Comparison of ENCODE assay signal across 8 mouse cellular contexts in the genomic region with DNA sequence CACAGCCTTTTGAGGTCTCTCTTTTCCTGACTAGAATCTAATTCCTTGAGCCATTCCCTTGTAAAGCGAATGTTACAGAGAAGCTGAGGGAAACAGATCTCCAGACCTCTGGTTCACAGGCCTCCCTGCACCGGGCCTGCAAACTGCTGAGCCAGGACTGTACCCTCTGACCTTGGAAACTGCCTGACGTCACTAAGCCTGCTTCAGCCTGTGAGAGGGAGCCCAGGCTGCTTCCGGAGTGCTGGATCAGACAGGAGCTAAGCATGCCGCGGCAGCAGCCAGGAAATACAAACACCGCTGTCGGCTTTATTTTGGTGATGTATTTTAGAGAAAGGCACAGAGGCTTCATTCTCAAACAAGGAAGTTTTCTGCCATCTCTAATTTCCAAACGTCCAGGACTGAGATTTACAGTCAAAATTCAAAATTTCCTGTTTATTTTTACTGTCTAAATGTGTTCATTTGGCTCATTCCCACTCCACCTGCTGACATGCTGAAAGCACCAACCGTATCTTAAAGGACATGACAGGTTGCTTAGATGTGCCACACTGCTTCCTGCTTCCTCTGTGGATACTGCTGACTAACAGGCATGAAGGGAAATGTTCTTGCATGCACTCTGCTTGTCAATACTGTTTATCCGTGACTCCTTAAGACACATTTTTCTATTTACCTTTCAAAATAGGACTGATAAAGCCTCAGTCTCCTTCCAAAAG. TPM values are rescaled to one million over a fixed set of nuclear protein-coding genes. Genes with fewer than 3 reads are reported as not detected.
DNase-seq lines count a peak whose midpoint lies in the region; ATAC-seq and TF ChIP-seq lines count a peak whose summit lies in the region.

No protein-coding gene starts in this region.

- no peak for TF ChIP-seq CTCF in lung, adult 2 months (IDR thresholded peaks at IDR 0.05; ENCODE audit: insufficient read depth, low read length)

- H3K4me2 ChIP-seq in embryonic facial prominence, embryonic 11.5 days (ENCODE audit: low read depth, low read length) = no peak overlapping the region

- WGBS in lung, adult 2 months = 13% methylated on average over 11 of the region's 11 CpGs
- WGBS in embryonic facial prominence, embryonic 11.5 days = 33% methylated on average over 11 of the region's 11 CpGs
- WGBS in heart, embryonic 10.5 days = 27% methylated on average over 11 of the region's 11 CpGs

- H3K4me3 ChIP-seq in lung, adult 2 months (replicated peaks; ENCODE audit: extremely low read depth, low read depth, low read length) = no peak overlapping the region
- no peak overlapping the region for H3K4me3 ChIP-seq in embryonic facial prominence, embryonic 11.5 days (ENCODE audit: low read depth, low read length)
- no peak overlapping the region for H3K4me3 ChIP-seq in heart, embryonic 10.5 days

- DNase-seq in lung, adult 18-20 months = peak; percentile 76 to 84
- DNase-seq in lung, adult 2 months = no peak
- DNase-seq in embryonic facial prominence, embryonic 11.5 days (ENCODE audit: low spot score) = peak; percentile 74
- peak; percentile 91 for DNase-seq in heart, embryonic 10.5 days (ENCODE audit: low spot score)
- DNase-seq in kidney, adult 8-10 months = peak; percentile 92 to 95
- peak; percentile 72 for DNase-seq in lung, postnatal 14 days
- DNase-seq in retina, adult 2 months (ENCODE audit: low read depth, low spot score) = peak; percentile 90
- no peak for DNase-seq in frontal cortex, postnatal 14 days (ENCODE audit: low spot score in 2 of 2)

- 0 out of 2 replicates have a peak, but pooled peaks have one; percentile 44 for ATAC-seq in embryonic facial prominence, embryonic 11.5 days (replicated peaks; ENCODE audit: insufficient number of reproducible peaks, low FRiP score, low TSS enrichment, low read depth)

- 0 out of 2 replicates have a peak overlapping the region, but pooled peaks have one; percentile 7 for H3K27ac ChIP-seq in embryonic facial prominence, embryonic 11.5 days (replicated peaks; ENCODE audit: low read depth, low read length)
- H3K27ac ChIP-seq in heart, embryonic 10.5 days = peak overlapping the region; percentile 92

- no peaks in the 10 kb centered on the region for H3K27me3 ChIP-seq in embryonic facial prominence, embryonic 11.5 days (ENCODE audit: control insufficient read depth, insufficient read depth, low read length)
- H3K27me3 ChIP-seq in heart, embryonic 10.5 days (ENCODE audit: insufficient read depth, poor library complexity, severe bottlenecking) = no peaks in the 10 kb centered on the region

- no peak overlapping the region for H3K9ac ChIP-seq in embryonic facial prominence, embryonic 11.5 days (replicated peaks; ENCODE audit: low read length)

- no peaks in the 10 kb centered on the region for H3K36me3 ChIP-seq in embryonic facial prominence, embryonic 11.5 days (replicated peaks; ENCODE audit: control insufficient read depth, insufficient read depth, low read depth, low read length)
- peaks cover 24% of the 10 kb centered on the region for H3K36me3 ChIP-seq in heart, embryonic 10.5 days

- peaks cover 21% of the 10 kb centered on the region for H3K4me1 ChIP-seq in lung, adult 2 months (ENCODE audit: control insufficient read depth, insufficient read depth, low read length)
- H3K4me1 ChIP-seq in embryonic facial prominence, embryonic 11.5 days (ENCODE audit: control insufficient read depth, insufficient read depth, low read length) = no peaks in the 10 kb centered on the region
- H3K4me1 ChIP-seq in heart, embryonic 10.5 days = peaks cover 44% of the 10 kb centered on the region

- H3K9me3 ChIP-seq in embryonic facial prominence, embryonic 11.5 days (replicated peaks; ENCODE audit: control insufficient read depth, low read length) = no peaks in the 10 kb centered on the region
- no peaks in the 10 kb centered on the region for H3K9me3 ChIP-seq in heart, embryonic 10.5 days

- TF ChIP-seq POLR2A in lung, adult 2 months (IDR thresholded peaks at IDR 0.05; ENCODE audit: borderline replicate concordance, extremely low read depth, low read depth, low read length) = no peak

RNA-seq across cellular contexts. Expression of gene Zbtb38, which starts 46.9 kb away (rescaled TPM):
- polyA plus RNA-seq in lung, adult 2 months (2012; rRNA removed) = 15.0 and 16.1 TPM in 2 replicates
- 8.8 and 9.3 TPM in 2 replicates for polyA plus RNA-seq in embryonic facial prominence, embryonic 11.5 days (2014; fragmentation: Nextera tagmentation; extraction: Ambion mirVana)
- polyA plus RNA-seq in heart, embryonic 10.5 days (2016; fragmentation: Nextera tagmentation; extraction: Ambion mirVana) = 13.4 and 24.5 TPM in 2 replicates

Comparison
In these comparisons a context has a peak if more than half of its experiments do, and no peak if none do; other contexts are left out.
1. DNase-seq: peak in lung, adult 18-20 months (2 of 2), embryonic facial prominence, embryonic 11.5 days (single experiment), heart, embryonic 10.5 days (single experiment), kidney, adult 8-10 months (2 of 2), lung, postnatal 14 days (single experiment) and retina, adult 2 months (single experiment); none in lung, adult 2 months (single experiment) and frontal cortex, postnatal 14 days (0 of 2).